Mouse (Mus musculus) ES-Bruce4 (cell line): ENCODE data around the gene Btn1a1. TPM values are rescaled to one million over a fixed set of nuclear protein-coding genes. Genes with fewer than 3 reads are reported as not detected.

ENCODE experiments used
- H3K27ac ChIP-seq: 2 replicates; pipeline ENCODE4 v1.5.1; 2012; ENCODE audit warnings: low read length, inconsistent platforms; ENCODE audit not compliant: insufficient read depth
- H3K27me3 ChIP-seq: 2 replicates; pipeline ENCODE4 v1.6.1; 2012; ENCODE audit warnings: mild to moderate bottlenecking, low read length, inconsistent platforms; ENCODE audit not compliant: control insufficient read depth, poor library complexity, insufficient read depth, severe bottlenecking
- H3K36me3 ChIP-seq: 2 replicates; pipeline ENCODE4 v1.6.1; 2012; ENCODE audit warnings: inconsistent platforms, mild to moderate bottlenecking, low read length, moderate library complexity; ENCODE audit not compliant: control insufficient read depth, poor library complexity, insufficient read depth, severe bottlenecking
- H3K4me1 ChIP-seq: one replicate; pipeline ENCODE4 v1.8.1; 2011; ENCODE audit warnings: low read length; ENCODE audit not compliant: control insufficient read depth, insufficient read depth
- H3K4me3 ChIP-seq: 2 replicates; pipeline ENCODE4 v1.5.1; 2011; ENCODE audit warnings: low read depth, mild to moderate bottlenecking, low read length
- H3K9ac ChIP-seq: 2 replicates; pipeline ENCODE4 v1.6.1; 2012; ENCODE audit warnings: low read depth, mild to moderate bottlenecking, inconsistent platforms; ENCODE audit not compliant: poor library complexity, severe bottlenecking
- H3K9me3 ChIP-seq: replicated peaks from 2 replicates; pipeline ENCODE4 v1.6.1; 2012; ENCODE audit warnings: mild to moderate bottlenecking, low read length, inconsistent platforms; ENCODE audit not compliant: control insufficient read depth, poor library complexity, insufficient read depth, severe bottlenecking
- CTCF ChIP-seq: IDR thresholded peaks from one replicate; pipeline ENCODE4 v1.8.1; 2011; ENCODE audit warnings: low read depth, low read length
- EP300 ChIP-seq: IDR thresholded peaks from 2 replicates; pipeline ENCODE4 v1.6.1; 2011; ENCODE audit warnings: low read depth, low read length; ENCODE audit not compliant: insufficient read depth
- POLR2A ChIP-seq: IDR thresholded peaks from one replicate; pipeline ENCODE4 v1.8.1; 2011; ENCODE audit warnings: low read length; ENCODE audit not compliant: insufficient read depth
- polyA plus RNA-seq: library from polyadenylated mRNA; stranded (reverse); fragments of >200 nt; gene quantifications from 2 replicates; pipeline ENCODE4 v1.2.4, GENCODE M21; 2011; ENCODE audit warnings: low read depth; ENCODE audit not compliant: missing spikeins, insufficient read depth, insufficient read length

Btn1a1 gene
- polyA plus RNA-seq, 1 experiment: 0.40 TPM

- Histone ChIP-seq H3K4me3 (no peak overlapping the region), H3K4me1 (no peaks in the 10 kb centered on the region), H3K27ac (no peak overlapping the region), H3K9me3 (no peaks in the 10 kb centered on the region), H3K36me3 (no peaks in the 10 kb centered on the region), H3K27me3 (no peaks in the 10 kb centered on the region), H3K9ac (0 out of 2 replicates have a peak overlapping the region, but pooled peaks have one; percentile 19)
- TF ChIP-seq POLR2A: no peak
- no peak for TF ChIP-seq CTCF
- TF ChIP-seq EP300: no peak
Measured at GRCm38 (mm10) chr13:23428166-23428993, 37.3 kb downstream of the Btn1a1 start.

DNA sequence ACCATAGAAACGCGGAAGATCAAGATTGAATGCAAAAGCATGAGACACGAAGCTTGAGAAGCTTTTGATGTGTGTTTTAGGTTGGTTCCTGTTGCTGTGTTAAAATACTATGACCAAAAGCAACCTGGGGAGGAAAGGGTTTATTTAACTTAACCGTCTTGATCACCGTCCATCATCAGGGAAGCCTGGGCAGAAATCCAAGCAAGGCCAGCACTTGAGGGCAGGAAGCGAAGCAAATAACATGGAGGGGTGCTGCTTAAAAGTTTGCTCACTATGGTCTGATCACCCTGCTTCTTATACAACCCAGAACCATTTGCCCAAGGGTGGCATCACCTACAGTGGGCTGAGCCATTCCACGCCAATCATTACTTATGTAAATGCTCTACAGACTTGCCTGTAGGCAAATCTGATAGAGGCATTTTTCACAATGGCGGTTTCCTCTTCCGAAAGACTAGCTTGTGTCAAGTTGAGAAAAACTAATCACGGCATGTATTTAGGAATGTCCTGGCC is 38.2 kb downstream of the Btn1a1 start:
- Histone ChIP-seq H3K9ac (no peak overlapping the region), H3K36me3 (no peaks in the 10 kb centered on the region), H3K4me3 (no peak overlapping the region; the same call in 1 of the 2 replicates), H3K27ac (no peak overlapping the region), H3K9me3 (no peaks in the 10 kb centered on the region), H3K4me1 (no peaks in the 10 kb centered on the region), H3K27me3 (no peaks in the 10 kb centered on the region)
- no peak for TF ChIP-seq EP300
- TF ChIP-seq POLR2A: no peak
- no peak for TF ChIP-seq CTCF

- peaks cover 2% of the 10 kb centered on the region; the same call in 1 of the 2 replicates for H3K36me3 ChIP-seq
- no peaks in the 10 kb centered on the region for H3K4me1 ChIP-seq
- no peak overlapping the region for H3K27ac ChIP-seq
- no peak overlapping the region for H3K9ac ChIP-seq
- H3K9me3 ChIP-seq: no peaks in the 10 kb centered on the region
- H3K27me3 ChIP-seq: no peaks in the 10 kb centered on the region
- TF ChIP-seq EP300 (no peak), POLR2A (no peak), CTCF (no peak)
- no peak overlapping the region for H3K4me3 ChIP-seq
Measured at GRCm38 (mm10) chr13:23426922-23427321, 38.8 kb downstream of the Btn1a1 start.

- Histone ChIP-seq H3K36me3 (peaks cover 7% of the 10 kb centered on the region), H3K9ac (no peak overlapping the region), H3K4me3 (no peak overlapping the region), H3K9me3 (no peaks in the 10 kb centered on the region), H3K27me3 (no peaks in the 10 kb centered on the region), H3K4me1 (no peaks in the 10 kb centered on the region), H3K27ac (no peak overlapping the region)
- TF ChIP-seq EP300 (no peak), POLR2A (no peak), CTCF (no peak)
Measured at GRCm38 (mm10) chr13:23426335-23426734, 39.4 kb downstream of the Btn1a1 start.

- Histone ChIP-seq H3K27ac (no peak overlapping the region), H3K9ac (0 out of 2 replicates have a peak overlapping the region, but pooled peaks have one; percentile 31), H3K4me3 (peak overlapping the region; percentile 54), H3K27me3 (no peaks in the 10 kb centered on the region), H3K4me1 (no peaks in the 10 kb centered on the region), H3K9me3 (no peaks in the 10 kb centered on the region), H3K36me3 (peaks cover 14% of the 10 kb centered on the region)
- no peak for TF ChIP-seq POLR2A
- TF ChIP-seq CTCF: no peak
- TF ChIP-seq EP300: no peak
Measured at GRCm38 (mm10) chr13:23425505-23425904, 40.2 kb downstream of the Btn1a1 start.

GRCm38 (mm10) chr13:23424494-23425325 is 41.0 kb downstream of the Btn1a1 start:
- H3K9me3 ChIP-seq: no peaks in the 10 kb centered on the region
- H3K4me3 ChIP-seq: peak overlapping the region; percentile 73
- no peak overlapping the region for H3K27ac ChIP-seq
- no peaks in the 10 kb centered on the region for H3K27me3 ChIP-seq
- no peak overlapping the region; the same call in 1 of the 2 replicates for H3K9ac ChIP-seq
- TF ChIP-seq EP300 (peak; percentile 57; the same call in 1 of the 2 replicates), POLR2A (no peak), CTCF (peak; percentile 92)
- no peaks in the 10 kb centered on the region for H3K4me1 ChIP-seq
- peaks cover 20% of the 10 kb centered on the region for H3K36me3 ChIP-seq
